In genomic region chr11:31900736-31901135, GRCm38 (mm10) we compare ENCODE assay signal across 13 mouse cellular contexts. TPM values are rescaled to one million over a fixed set of nuclear protein-coding genes. Genes with fewer than 3 reads are reported as not detected.
DNase-seq lines count a peak whose midpoint lies in the region; ATAC-seq and TF ChIP-seq lines count a peak whose summit lies in the region.
"Had no signal": no experiment of that assay in that cellular context is flagged by ENCODE, and none has a peak within 500 bp of the region (broad histone marks: within the 10 kb centered on the region; RNA-seq: fewer than 3 reads in every experiment).

No protein-coding gene starts in this region.

- H3K27me3 ChIP-seq in hindbrain, postnatal 0 days (ENCODE audit: insufficient read depth, low read length) = no peaks in the 10 kb centered on the region
- no peaks in the 10 kb centered on the region for H3K27me3 ChIP-seq in hindbrain, embryonic 14.5 days (ENCODE audit: control insufficient read depth, insufficient read depth, low read length)
- H3K27me3 ChIP-seq in MEL (ENCODE audit: control insufficient read depth in 1 of 2, insufficient read depth in 2 of 2, low read length in 2 of 2) = no peaks in the 10 kb centered on the region
- no peaks in the 10 kb centered on the region for H3K27me3 ChIP-seq in kidney, postnatal 0 days (ENCODE audit: insufficient read depth, low read length)

- 18% methylated on average over 1 of the region's 1 CpGs for WGBS in hindbrain, postnatal 0 days
- 24% methylated on average over 1 of the region's 1 CpGs for WGBS in hindbrain, embryonic 14.5 days
- 23% methylated on average over 1 of the region's 1 CpGs for WGBS in kidney, postnatal 0 days

- DNase-seq in hindbrain, postnatal 0 days (ENCODE audit: low spot score) = peak; percentile 20
- no peak for DNase-seq in hindbrain, embryonic 14.5 days (ENCODE audit: low spot score)
- DNase-seq in MEL (ENCODE audit: low read depth, low spot score) = no peak
- peak; percentile 84 for DNase-seq in kidney, postnatal 0 days (ENCODE audit: low spot score)
- DNase-seq in urinary bladder, postnatal 36 days (ENCODE audit: low spot score in 2 of 2) = no peak
- DNase-seq: adrenal gland, adult 8-10 months; embryo, embryonic 11 days; gastrocnemius, postnatal 14 days; right cerebral cortex, postnatal 25 days; thymus, adult 18-20 months had no signal

- H3K27ac ChIP-seq in hindbrain, postnatal 0 days = no peak overlapping the region
- no peak overlapping the region for H3K27ac ChIP-seq in hindbrain, embryonic 14.5 days
- H3K27ac ChIP-seq in MEL (ENCODE audit: control insufficient read depth, low read depth, low read length) = no peak overlapping the region
- peak overlapping the region; percentile 48; the same call in 1 of the 2 replicates for H3K27ac ChIP-seq in cortical plate, adult 2 months (ENCODE audit: insufficient read depth, low read length)
- H3K27ac ChIP-seq in kidney, postnatal 0 days = peak overlapping the region; percentile 56

- no peaks in the 10 kb centered on the region for H3K36me3 ChIP-seq in hindbrain, postnatal 0 days (ENCODE audit: insufficient read depth, low read length)
- H3K36me3 ChIP-seq in hindbrain, embryonic 14.5 days (replicated peaks; ENCODE audit: control insufficient read depth, insufficient read depth) = 0 out of 2 replicates have a peak, but pooled peaks cover 4% of the 10 kb centered on the region
- peaks cover 0 to 25% of the 10 kb centered on the region in 2 experiments; a peak in 2 of 4 replicates for H3K36me3 ChIP-seq in MEL (ENCODE audit: control insufficient read depth in 1 of 2, insufficient read depth in 2 of 2, low read length in 2 of 2)
- H3K36me3 ChIP-seq in kidney, postnatal 0 days (ENCODE audit: insufficient read depth, low read length) = no peaks in the 10 kb centered on the region

- H3K9ac ChIP-seq in hindbrain, postnatal 0 days (replicated peaks; ENCODE audit: low read length) = no peak overlapping the region
- no peak overlapping the region for H3K9ac ChIP-seq in hindbrain, embryonic 14.5 days
- H3K9ac ChIP-seq in MEL (ENCODE audit: control insufficient read depth, low read depth, low read length, poor library complexity, severe bottlenecking) = no peak overlapping the region
- no peak overlapping the region for H3K9ac ChIP-seq in kidney, postnatal 0 days (ENCODE audit: low read depth, low read length)

- 0 out of 2 replicates have a peak, but pooled peaks cover 5% of the 10 kb centered on the region for H3K4me1 ChIP-seq in hindbrain, postnatal 0 days (ENCODE audit: insufficient read depth, low read length)
- H3K4me1 ChIP-seq in hindbrain, embryonic 14.5 days (replicated peaks; ENCODE audit: control insufficient read depth, insufficient read depth, low read length) = no peaks in the 10 kb centered on the region
- H3K4me1 ChIP-seq in MEL (ENCODE audit: control insufficient read depth in 1 of 2, insufficient read depth in 2 of 2, low read length in 2 of 2) = peaks cover 12 to 22% of the 10 kb centered on the region in 2 experiments
- peaks cover 11% of the 10 kb centered on the region for H3K4me1 ChIP-seq in cortical plate, adult 2 months (ENCODE audit: control insufficient read depth, insufficient read depth, low read length)
- peaks cover 5% of the 10 kb centered on the region; the same call in 1 of the 2 replicates for H3K4me1 ChIP-seq in kidney, postnatal 0 days (replicated peaks; ENCODE audit: insufficient read depth, low read length)

- no peaks in the 10 kb centered on the region for H3K79me2 ChIP-seq in MEL (ENCODE audit: control insufficient read depth, insufficient read depth, low read length, poor library complexity)

- TF ChIP-seq EP300 in MEL (IDR thresholded peaks at IDR 0.05; ENCODE audit: low read depth in 1 of 2, low read length in 2 of 2) = no peak

- H3K4me2 ChIP-seq in hindbrain, postnatal 0 days (ENCODE audit: low read depth, low read length) = no peak overlapping the region
- no peak overlapping the region for H3K4me2 ChIP-seq in hindbrain, embryonic 14.5 days (replicated peaks)
- no peak overlapping the region for H3K4me2 ChIP-seq in kidney, postnatal 0 days (ENCODE audit: low read length)

- ATAC-seq in hindbrain, postnatal 0 days = no peak
- ATAC-seq in hindbrain, embryonic 14.5 days (ENCODE audit: low FRiP score) = no peak
- ATAC-seq in kidney, postnatal 0 days (replicated peaks; ENCODE audit: low FRiP score, low read depth) = no peak
- ATAC-seq in granulocyte monocyte progenitor cell, adult 5-6 weeks (replicated peaks; ENCODE audit: poor library complexity, severe bottlenecking) = no peak

- no peak overlapping the region for H3K4me3 ChIP-seq in hindbrain, postnatal 0 days (ENCODE audit: low read length)
- H3K4me3 ChIP-seq in hindbrain, embryonic 14.5 days (replicated peaks; ENCODE audit: low read length) = no peak overlapping the region
- no peak overlapping the region for H3K4me3 ChIP-seq in MEL (ENCODE audit: control insufficient read depth in 1 of 2, insufficient read depth in 1 of 2, low read depth in 2 of 2, low read length in 2 of 2)
- no peak overlapping the region for H3K4me3 ChIP-seq in cortical plate, adult 2 months (ENCODE audit: insufficient read depth, low read length)
- no peak overlapping the region for H3K4me3 ChIP-seq in kidney, postnatal 0 days (replicated peaks; ENCODE audit: low read depth, low read length)
- H3K4me3 ChIP-seq: myocyte had no signal

- H3K9me3 ChIP-seq in hindbrain, postnatal 0 days (ENCODE audit: low read length) = no peaks in the 10 kb centered on the region
- H3K9me3 ChIP-seq in hindbrain, embryonic 14.5 days (ENCODE audit: control insufficient read depth, low read length) = no peaks in the 10 kb centered on the region
- H3K9me3 ChIP-seq in MEL (replicated peaks; ENCODE audit: insufficient read depth, low read length) = no peaks in the 10 kb centered on the region
- no peaks in the 10 kb centered on the region for H3K9me3 ChIP-seq in kidney, postnatal 0 days (replicated peaks; ENCODE audit: low read length)

- no peak for TF ChIP-seq RAD21 in MEL (IDR thresholded peaks at IDR 0.05; ENCODE audit: low read depth, low read length)

- no peak for TF ChIP-seq POLR2A in MEL (IDR thresholded peaks at IDR 0.05; ENCODE audit: control insufficient read depth in 1 of 2, insufficient read depth in 1 of 2, low read depth in 1 of 2, low read length in 2 of 2, poor library complexity in 1 of 2)
- TF ChIP-seq POLR2A in cortical plate, adult 2 months (IDR thresholded peaks at IDR 0.05; ENCODE audit: extremely low read depth, insufficient read depth, low read length) = no peak

- no peak for TF ChIP-seq CTCF in hindbrain, postnatal 0 days (IDR thresholded peaks at IDR 0.05; ENCODE audit: low read depth)
- TF ChIP-seq CTCF in MEL (IDR thresholded peaks at IDR 0.05 in 2 of 3, conservative IDR thresholded peaks at IDR 0.05 in 1 of 3; ENCODE audit: control insufficient read depth in 1 of 3, insufficient read depth in 1 of 3, low read depth in 2 of 3, low read length in 3 of 3, poor library complexity in 1 of 3, severe bottlenecking in 1 of 3) = no peak
- no peak for TF ChIP-seq CTCF in cortical plate, adult 2 months (IDR thresholded peaks at IDR 0.05; ENCODE audit: extremely low read depth, insufficient read depth, low read length)
- no peak for TF ChIP-seq CTCF in kidney, postnatal 0 days (IDR thresholded peaks at IDR 0.05; ENCODE audit: low read depth)

TF ChIP-seq in MEL, 35 proteins besides CTCF, POLR2A, EP300 and RAD21:
- TF ChIP-seq KAT2A (conservative IDR thresholded peaks at IDR 0.05; ENCODE audit: low read depth, low read length) (no peak), MAFK (IDR thresholded peaks at IDR 0.05; ENCODE audit: borderline replicate concordance, low read depth, low read length) (no peak), ZNF384 (IDR thresholded peaks at IDR 0.05; ENCODE audit: low read depth, low read length) (0 out of 2 replicates have a peak, but pooled peaks have one; percentile 22), CHD2 (IDR thresholded peaks at IDR 0.05; ENCODE audit: low read length) (no peak), HCFC1 (IDR thresholded peaks at IDR 0.05; ENCODE audit: low read depth, low read length) (no peak), USF1 (IDR thresholded peaks at IDR 0.05; ENCODE audit: low read depth, low read length) (no peak)

RNA-seq across cellular contexts. Expression of gene Cpeb4, which starts 28.7 kb away (rescaled TPM):
- 75.7 and 75.8 TPM in 2 replicates for total RNA-seq in hindbrain, postnatal 0 days (2014; rRNA removed)
- polyA plus RNA-seq in hindbrain, postnatal 0 days (2015; fragmentation: Nextera tagmentation; extraction: Ambion mirVana) = 15.3 and 15.8 TPM in 2 replicates
- 37.6 and 40.9 TPM in 2 replicates for polyA plus RNA-seq in hindbrain, embryonic 14.5 days (2014; fragmentation: Nextera tagmentation; extraction: Ambion mirVana)
- 3.4 and 3.8 TPM in 2 replicates for total RNA-seq in MEL (2012; rRNA removed)
- polyA plus RNA-seq in MEL (2012; ENCODE audit: insufficient read depth in 1 of 2, insufficient read length in 2 of 2, low read depth in 1 of 2, low replicate concordance in 2 of 2, missing spikeins in 1 of 2) = 1 to 10 TPM in 1 of 2 experiments, not detected in 1; 4.9 TPM
- polyA plus RNA-seq in cortical plate, adult 2 months (2012; rRNA removed) = 52.1 and 53.5 TPM in 2 replicates
- 6.1 and 6.7 TPM in 2 replicates for polyA plus RNA-seq in kidney, postnatal 0 days (2015; fragmentation: Nextera tagmentation; extraction: Ambion mirVana)
- 4.3 and 9.2 TPM in 2 replicates for total RNA-seq in granulocyte monocyte progenitor cell, adult 5-6 weeks (2014; fragmentation: Nextera tagmentation)
- 6.7 and 7.6 TPM in 2 replicates for total RNA-seq in granulocyte monocyte progenitor cell, adult 5-6 weeks (2017)

Comparison
In these comparisons a context has a peak if more than half of its experiments do, and no peak if none do; other contexts are left out.
1. DNase-seq: peak in hindbrain, postnatal 0 days (single experiment) and kidney, postnatal 0 days (single experiment); none in hindbrain, embryonic 14.5 days (single experiment), MEL (single experiment) and urinary bladder, postnatal 36 days (0 of 2).
2. H3K27ac ChIP-seq: peak in cortical plate, adult 2 months (single experiment) and kidney, postnatal 0 days (single experiment); none in hindbrain, postnatal 0 days (single experiment), hindbrain, embryonic 14.5 days (single experiment) and MEL (single experiment).